Mouse (Mus musculus) frontal cortex, postnatal 14 days (tissue): ENCODE data around the gene Plcl2.
A peak's percentile ranks its signal among the peaks of the same experiment; 100 is the strongest.
"Not testable (repeated sequence)": the region's sequence is repeated elsewhere in the genome, so short reads cannot be mapped to it uniquely, and the experiment has no call there.

Experiments
- DNase-seq, 2 experiments: peaks; one replicate each; pipeline ENCODE4 v3.0.0; 2022; ENCODE audit warnings: low spot score in 2 of 2

The Plcl2 gene

DNA sequence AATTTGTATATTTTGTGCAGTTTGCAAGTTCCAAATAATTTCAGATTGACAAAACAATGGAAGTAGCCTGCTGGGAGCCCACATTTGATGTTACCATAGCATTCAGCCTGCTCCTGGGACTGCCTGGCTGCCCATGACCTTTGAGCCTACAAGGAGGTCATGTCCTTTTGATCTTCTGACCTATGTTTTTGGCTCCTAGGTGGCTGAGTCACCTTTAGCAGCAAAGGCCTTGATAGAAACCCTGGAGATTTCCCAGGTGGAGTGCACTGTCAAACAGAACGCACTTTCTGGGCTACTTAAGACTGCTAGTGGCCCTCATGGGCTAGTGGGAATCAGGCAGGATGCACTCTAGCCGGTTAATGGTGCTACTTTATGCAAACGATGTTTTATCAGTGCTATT lies 112.8 kb downstream of the Plcl2 start:
- DNase-seq, result no peak

GRCm38 (mm10) chr17:50625584-50625983 lies 116.4 kb downstream of the Plcl2 start:
- no peak for DNase-seq

GRCm38 (mm10) chr17:50627658-50628057 lies 118.5 kb downstream of the Plcl2 start:
- DNase-seq, result no peak

DNA sequence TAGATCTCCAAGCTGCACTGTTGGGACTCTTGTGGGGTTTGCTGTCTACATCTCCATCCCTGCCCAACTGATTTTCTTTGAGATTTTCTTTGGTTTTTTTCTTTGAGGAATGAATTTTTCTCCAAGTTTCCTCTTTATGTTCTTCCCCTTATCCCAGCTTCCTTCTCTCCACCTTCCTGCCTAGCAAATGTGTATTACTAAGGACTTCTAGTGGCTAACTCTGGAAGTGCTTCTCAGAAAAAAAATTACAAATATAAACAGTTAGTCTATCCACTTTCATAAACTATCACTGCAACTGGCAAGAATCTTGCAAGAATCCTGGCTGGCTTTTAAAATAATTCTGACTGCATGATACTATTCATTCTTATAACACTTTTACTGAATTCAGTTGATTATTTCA lies 119.5 kb downstream of the Plcl2 start:
- DNase-seq, result no peak

DNA sequence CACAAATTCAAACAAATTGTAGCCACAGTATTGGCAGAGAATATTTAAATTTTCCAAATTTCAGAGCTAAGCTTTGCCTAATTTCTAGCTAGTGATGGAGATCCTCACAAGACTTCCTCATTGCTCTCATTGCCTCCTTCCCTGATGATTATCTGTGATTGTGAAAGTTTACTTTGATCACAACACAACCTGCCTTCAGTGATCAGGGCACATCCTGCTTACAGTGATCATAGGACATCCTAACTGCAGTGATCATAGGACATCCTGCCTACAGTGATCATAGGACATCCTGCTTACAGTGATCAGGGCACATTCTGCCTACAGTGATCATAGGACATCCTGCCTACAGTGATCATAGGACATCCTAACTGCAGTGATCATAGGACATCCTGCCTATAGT lies 121.8 kb downstream of the Plcl2 start:
- DNase-seq, result not testable (repeated sequence)

DNA sequence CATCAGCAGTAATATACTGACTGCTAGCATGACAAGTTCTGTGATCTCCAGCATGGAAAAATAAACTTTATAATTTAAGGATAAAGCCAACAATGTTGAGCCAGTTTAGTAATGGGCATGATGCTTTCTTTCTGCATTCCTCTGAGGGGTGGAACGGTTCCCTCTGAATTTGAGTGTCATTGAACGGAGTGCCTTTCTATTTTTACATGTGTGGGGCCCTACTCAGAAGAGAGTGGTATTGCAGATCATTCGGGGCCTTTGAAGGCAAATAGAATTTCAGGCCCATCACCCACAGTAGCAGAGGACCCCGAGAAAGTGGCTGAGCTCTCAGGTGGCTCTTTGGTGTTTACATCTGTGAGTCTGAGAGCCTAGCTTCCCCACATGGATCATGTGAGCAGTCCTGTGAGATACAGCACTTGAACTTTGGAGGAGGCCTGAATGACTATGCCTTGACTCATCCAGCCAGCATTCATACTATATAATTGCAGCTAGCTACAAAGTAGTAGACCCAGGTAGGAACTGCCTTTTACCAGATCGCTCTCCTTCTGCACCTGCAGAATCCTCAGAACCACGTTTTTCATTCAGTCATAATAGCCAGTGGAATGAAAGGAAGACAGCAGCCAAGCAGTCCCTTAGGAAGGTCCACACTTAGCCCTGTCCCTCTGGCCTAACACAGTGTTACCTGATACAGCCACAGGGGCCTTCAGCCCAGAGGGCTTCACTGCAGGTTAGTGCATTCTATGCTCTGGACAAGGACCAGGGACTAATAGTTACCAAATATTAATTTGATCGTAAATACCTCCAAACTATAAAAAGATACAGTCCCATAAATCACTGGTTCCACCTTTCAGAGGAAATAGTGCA lies 125.0 kb downstream of the Plcl2 start:
- DNase-seq, result no peak

DNA sequence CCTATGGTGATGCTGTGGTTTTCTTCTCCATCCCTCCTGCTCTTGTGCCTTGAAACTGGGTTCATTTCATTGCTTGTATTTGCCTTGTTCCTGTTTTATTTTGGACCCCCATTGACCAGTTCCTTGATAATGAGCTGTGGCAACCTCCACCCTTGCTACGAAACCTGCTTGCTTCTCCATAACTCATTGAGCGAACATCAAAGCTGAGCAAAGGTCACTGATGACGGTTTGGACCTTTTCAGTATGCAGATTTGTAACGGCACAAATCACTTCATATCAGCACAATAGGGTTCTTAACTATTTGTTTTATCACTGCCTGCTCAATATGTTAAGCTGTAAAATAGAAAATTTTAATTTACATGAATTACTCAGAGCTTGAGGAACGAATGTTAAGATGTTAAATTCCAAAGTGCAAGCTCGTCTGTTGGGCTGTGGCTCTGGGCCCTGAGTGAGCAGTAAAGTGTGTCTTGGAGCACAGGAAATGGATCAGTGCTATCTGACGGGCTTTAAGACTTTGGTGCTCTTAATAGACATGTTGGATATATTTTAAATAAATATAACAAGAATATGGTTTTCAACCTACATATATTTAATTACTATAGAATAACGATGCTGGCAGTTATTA lies 126.9 kb downstream of the Plcl2 start:
- DNase-seq, result no peak

DNA sequence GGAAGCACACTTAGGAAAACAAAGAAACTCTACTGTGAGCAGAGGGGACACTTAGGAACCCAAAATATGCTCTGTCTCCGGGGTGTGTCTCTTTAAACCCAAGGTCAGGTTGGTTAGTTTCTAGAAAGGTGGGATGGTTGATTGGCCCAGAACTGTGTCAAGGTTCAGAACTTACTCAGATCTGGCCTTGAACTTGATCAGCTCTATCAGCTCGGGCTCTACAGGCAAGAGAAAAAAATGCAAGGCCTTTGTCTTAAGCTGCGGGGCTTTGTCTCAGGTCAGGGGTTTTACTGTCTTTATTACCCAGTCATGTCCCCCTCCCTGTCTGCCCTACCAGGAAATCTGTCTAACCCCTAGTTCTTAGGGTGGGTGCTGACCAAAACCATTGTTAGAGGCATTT lies 129.6 kb downstream of the Plcl2 start:
- DNase-seq, result no peak

GRCm38 (mm10) chr17:50641076-50641610 lies 131.9 kb downstream of the Plcl2 start:
- no peak for DNase-seq

GRCm38 (mm10) chr17:50641879-50642278 lies 132.7 kb downstream of the Plcl2 start:
- no peak for DNase-seq

DNA sequence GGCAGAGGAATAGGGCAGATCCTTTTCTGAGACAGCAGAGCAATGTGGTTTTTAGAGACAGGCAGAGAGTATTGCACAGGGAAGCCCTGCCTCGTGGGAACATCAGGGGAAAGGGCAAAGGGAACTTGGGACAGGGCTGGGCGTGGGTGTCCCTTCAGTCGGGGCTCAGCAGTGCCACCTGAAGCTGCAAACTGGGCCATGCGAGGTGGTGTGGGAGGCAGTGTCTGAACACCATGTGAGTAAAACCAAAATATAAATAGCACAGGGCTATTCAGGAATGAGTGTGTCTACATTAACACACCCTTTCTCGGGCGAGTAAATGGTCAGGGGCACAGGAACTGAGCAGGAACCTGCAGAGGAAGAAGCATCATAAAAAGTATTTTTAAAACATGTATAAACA lies 134.2 kb downstream of the Plcl2 start:
- no peak for DNase-seq

DNA sequence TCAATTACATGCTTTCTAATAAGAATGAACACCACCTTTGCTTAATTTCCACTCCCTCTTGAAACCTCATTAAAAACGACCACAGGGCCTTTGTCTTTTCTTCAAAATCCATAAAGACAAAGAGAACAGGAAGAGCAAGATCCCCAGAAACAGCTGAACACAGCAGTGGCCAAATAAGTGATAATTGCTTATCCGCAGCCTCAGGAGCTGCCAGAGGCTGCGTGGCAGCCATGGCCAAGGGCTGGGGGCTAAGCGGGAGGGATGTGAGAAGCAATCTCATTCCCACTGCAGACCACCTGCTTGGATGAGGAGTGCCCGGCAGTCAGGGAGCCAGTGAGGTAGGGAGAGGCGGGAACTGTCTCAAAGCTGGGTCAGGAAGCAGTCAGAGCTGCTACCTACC lies 134.8 kb downstream of the Plcl2 start:
- no peak for DNase-seq

DNA sequence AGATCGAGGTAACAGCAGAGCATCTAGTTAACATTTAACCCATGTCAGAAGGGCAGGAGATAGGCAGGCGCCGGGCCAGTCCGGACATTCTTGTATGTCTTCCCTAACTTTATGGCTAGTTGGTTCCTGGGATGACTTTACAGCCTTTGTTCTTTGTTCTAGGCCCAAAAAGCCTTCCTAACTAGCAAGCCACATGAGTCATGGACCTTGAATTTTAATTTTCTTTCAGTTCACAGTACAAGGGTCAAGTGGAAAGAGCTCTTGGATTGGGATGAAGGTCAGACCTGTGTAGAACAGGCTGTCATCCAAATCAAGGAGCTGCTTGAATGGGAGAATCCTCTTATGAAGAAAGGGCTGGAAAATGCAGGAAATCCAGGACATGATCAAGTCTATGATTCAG lies 138.9 kb downstream of the Plcl2 start:
- DNase-seq, result not testable (repeated sequence)

DNA sequence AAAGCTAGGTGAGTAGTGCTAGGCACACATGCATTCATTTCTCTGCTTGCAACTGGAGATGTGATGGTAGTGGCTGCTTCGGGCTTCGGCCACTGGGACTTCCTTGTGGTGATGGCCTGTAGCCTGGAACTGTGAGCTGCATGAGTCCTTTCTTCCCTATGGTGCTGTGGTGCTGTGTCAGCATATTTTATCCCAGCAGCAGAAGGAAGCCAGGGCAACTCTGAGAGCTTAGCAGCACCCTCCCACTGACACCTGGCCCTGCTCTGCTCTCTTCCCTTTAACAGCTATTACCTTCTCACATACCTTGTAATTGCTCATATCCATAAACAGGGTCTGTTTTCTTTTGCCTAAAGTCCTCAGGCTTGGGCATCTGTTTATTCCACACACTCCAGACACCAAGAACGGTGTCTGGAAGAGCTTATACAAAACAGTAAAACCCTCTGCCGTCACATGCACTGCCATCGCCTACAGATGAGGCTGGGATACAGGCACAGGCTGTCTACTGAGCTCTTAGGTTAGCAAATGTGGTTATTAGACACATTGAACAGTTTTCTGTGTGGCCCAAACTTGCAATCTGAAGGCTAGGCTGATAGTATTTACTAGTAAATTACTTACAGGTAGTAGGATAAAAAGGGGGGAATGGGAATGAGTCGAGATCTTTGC lies 139.7 kb downstream of the Plcl2 start:
- no peak for DNase-seq

DNA sequence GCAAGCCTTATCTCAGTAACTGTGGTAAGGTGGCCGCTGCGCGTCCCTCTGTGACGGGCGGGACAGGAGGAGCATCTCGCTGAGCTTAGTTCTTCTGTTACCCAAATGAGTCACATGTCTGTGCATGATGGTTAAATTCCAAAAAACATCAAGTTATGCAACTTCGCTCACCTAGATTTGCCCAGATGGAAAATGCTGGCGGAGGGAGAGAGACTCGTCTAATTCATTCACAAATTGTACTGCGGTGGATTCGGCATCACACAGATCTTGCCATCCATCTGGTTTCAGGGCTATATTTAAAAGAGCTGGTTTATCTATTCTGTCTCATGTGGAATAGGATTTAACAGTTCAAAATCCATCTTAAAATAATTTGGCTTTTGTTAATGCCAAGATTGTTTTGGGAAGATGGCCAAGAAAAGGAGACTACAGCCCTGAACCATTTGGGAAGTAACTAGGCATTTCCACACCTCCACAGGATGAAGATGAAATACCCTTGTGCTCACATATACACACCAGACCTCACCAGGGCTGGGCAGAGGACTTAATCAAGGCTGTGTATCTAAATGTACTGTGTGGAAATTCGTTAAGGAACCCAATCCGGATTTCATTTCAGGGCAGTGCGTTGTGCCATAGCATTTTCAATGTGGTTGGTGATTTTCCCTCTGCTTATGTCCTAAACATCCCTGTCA lies 141.5 kb downstream of the Plcl2 start:
- DNase-seq, result peak; percentile 50 to 52

- no peak for DNase-seq
These were observed 145.7 kb downstream of the Plcl2 start for GRCm38 (mm10) chr17:50654741-50655415.

DNA sequence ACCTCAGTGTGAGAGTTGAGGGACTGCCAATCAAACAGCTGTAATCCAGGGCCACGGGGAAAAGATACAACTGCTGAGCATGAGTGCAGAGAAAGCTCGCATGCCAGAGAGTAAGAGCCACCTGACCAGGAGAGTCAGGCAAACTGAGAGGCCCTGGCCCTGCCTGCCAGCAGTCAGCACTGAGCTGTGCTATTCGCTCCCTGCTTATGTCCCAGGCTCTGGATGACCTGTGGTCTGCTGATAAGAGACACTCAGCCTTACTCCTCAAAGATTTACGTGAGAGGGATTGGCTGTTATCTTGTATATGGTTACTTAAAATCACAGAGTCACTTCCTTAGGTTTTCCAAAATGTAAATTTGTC lies 146.2 kb downstream of the Plcl2 start:
- no peak for DNase-seq

GRCm38 (mm10) chr17:50657321-50657720 lies 148.1 kb downstream of the Plcl2 start:
- no peak for DNase-seq

- DNase-seq, result no peak
These were observed 149.7 kb downstream of the Plcl2 start for GRCm38 (mm10) chr17:50658901-50659300.

DNA sequence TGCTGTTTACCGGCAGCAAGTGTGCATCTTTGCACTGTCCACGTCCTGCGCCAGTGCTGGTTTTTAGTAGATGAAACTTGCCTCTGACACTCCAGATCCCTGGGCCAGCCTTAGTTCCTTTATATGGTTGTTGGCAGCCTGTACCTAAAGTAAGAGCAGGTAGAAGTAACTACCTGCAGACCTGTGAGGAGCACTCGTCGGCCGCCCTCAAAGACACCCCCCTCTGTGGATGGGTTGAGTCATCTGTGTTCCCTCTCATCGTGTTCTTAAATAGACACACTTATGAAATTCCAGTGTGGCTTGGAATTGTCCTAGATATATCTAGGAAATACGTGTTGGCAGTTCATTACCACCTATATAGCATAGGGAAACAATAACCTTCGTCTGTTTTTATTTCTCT lies 158.4 kb downstream of the Plcl2 start:
- no peak for DNase-seq

- DNase-seq, result no peak
These were observed 159.5 kb downstream of the Plcl2 start for GRCm38 (mm10) chr17:50668681-50669208.
